Mouse (Mus musculus): ENCODE measurements around the gene Pcdh17.

Pcdh17 gene

DNA sequence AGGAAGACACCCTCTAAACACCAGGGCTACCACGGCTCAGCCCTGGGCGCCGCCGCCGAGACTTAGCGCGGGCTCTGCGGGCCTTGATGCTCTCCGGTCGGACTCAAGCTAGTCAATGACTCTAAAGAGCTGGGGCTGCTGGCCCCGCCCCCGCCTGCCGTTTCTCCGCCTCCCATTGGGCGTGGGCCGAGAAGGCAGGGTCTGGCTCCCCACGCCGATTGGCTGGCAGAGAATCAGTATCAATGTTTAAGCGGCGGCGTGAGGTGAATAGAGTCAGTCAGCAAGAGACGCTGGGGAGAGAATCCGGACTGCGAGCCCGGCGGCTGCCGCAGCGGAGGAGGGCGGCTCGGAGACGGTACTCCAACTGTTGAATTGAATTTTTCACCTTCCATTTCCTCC, at the start of gene Pcdh17:
Gene Pcdh17, plus strand, starts transcription at position 276 of the 399 bp plus-strand sequence.
- peak; percentile 93 for DNase-seq (ENCODE audit: low read depth, low spot score)

DNA sequence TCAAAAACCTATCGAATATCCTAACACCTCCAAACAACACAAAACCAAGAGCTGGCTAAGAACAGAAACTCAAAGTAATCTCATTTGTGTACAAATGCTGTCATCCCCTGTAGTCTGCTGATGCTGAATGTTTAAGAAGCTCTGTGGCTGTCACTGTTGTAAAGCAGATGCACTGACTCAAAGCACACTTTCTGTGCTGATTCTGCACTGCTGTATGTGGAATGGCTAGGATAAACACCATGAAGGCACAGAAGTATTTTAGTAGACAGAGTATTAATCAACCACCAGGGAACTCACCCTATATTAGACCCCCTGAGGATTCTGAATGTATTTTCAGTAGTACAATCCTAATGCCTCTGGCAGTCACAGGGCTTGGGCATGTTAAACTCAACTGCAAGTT, 46.2 kb upstream of the Pcdh17 start:
- no peak for DNase-seq (ENCODE audit: low read depth, low spot score)

DNA sequence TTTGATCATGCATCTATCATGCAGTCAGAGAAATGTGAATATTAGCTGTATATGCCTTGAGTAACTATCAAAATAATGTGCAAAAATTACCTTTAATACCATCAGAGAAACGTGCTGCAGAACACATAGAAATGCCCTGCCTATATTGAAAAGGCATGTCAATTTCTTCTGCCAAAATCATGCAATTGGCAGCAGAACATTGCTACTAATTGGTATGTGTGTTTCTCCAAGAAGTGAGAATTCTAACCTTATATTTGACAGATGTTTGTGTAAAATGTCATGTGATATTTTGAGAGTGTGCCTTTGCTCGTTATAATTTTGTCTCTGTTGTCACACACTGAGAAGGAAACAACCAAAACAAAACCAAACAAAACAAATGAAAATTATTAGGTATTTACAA, 18.6 kb upstream of the Pcdh17 start:
- DNase-seq (ENCODE audit: low read depth, low spot score), result no peak

DNA sequence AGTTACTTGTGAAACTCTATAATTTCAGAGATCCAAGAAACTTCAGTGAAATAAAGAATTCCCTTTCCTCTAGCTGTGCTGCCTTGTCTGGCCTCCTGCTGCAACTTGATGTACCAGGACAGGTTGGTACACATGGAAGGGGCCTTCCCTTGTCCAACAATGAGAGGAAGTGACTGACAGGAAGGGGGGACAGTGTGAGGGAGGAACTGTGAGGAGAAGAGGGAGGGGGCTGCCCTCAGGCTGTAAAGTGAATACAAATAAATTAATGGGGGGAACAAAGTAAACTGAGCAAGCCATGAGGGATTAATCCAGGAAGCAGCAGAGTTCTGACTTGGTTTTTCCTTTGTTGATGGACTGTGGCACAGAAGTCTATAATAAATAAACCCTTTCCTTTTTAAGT, 16.7 kb upstream of the Pcdh17 start:
- no peak for DNase-seq (ENCODE audit: low read depth, low spot score)

DNA sequence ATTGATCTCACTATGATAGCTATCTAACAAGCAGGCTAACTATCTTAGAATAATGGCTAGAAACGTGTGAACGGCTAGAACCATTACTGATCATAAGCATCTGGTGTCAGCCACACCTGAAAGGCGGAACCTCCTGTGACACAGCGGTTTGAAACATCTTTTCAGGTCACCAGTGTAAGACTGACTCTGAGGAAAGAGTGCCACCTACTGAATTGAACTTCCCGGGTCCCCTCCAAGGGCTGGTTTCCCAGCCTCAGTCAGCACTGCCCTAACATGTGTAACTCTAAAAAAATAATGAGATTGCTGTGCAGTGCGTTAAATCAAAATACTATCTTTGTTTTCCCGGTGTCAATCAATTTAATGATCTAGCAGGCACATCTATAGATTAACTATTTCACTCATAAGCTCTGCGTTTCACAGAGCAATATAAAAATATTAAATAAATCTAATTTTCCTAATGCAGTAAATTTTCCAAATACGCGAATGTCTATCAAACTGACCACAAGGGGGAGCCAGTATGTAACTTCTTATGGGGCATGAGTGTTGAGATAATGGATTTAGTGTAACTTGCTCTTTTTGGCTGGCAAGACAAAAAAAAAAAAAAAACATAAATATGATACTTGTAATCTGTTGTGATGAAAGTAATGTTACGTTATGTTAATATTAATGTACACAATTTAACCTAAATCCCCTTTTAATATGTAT, 5.1 kb upstream of the Pcdh17 start:
- peak; percentile 45 for DNase-seq (ENCODE audit: low read depth, low spot score)

DNA sequence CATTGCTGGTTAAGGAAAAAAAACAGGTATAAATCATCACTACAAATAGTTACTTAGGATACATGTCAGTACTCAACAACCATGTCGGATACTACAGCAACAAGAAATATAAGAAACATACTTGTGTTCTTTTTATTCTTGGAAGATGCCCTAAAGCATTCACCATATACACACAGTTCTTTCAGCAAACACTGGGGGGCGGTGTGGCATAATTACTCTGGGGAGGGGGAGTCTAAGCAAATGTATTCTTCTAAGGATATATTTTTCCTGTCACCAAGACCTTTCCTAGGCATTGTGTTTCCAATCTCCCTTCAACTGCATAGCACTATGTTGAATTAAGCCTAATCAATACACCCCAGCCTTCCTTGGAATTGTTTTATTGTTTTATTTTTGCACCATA, 2.5 kb upstream of the Pcdh17 start:
- peak; percentile 16 for DNase-seq (ENCODE audit: low read depth, low spot score)

DNA sequence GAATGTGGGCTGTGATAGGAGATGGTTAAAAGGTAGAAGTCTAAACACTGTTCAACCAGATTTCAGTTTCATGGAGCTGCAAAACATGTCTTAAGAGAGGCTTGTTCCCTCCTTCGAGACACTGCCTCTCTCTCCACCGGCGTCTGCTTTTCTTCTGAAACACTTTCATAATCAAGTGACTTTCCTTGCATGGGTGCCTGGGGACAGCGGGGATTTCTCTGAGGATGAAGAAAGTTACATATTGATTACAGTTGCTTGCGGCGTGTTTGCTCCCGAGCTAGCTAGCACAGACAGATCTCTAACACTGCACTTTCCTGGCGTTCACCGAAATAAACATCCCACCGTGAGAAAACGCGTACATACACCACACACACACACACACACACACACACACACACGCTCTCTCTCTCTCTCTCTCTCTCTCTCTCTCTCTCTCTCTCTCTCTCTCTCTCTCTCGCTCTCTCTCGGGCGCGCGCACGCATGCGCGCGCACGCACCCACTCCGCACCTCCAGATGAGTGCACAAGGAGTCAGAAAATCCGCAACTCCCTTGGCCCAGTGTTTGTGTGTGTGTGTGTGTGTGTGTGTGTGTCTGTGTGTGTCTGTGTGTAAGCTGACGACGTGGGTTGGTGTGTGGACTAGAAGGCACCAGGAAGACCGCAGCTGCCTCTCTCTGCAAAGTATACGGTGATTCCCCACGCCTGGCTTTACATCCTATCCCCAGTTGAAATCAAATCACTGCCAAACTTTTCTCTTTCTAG, 655 bp upstream of the Pcdh17 start:
- peak; percentile 8 for DNase-seq (ENCODE audit: low read depth, low spot score)

DNA sequence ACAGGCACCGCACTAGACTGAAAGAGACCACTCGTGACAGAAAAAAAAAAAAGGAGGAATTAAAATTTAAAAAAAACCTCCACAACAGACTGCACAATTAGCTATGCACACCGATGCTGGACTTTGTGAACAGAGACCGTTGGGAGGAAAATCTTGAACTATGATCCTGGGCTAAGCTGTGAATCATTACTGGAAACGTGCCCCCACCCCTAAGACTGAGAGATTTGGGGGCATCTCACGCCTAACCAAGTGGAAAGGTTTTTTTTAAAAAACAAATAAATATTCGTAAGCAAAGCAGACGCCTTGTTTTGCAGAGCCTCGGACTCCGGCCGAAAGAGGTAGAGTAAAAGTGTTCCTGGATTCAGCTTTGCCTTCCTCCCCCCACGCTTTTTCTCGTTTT, 398 bp downstream of the Pcdh17 start:
- DNase-seq (ENCODE audit: low read depth, low spot score), result no peak

DNA sequence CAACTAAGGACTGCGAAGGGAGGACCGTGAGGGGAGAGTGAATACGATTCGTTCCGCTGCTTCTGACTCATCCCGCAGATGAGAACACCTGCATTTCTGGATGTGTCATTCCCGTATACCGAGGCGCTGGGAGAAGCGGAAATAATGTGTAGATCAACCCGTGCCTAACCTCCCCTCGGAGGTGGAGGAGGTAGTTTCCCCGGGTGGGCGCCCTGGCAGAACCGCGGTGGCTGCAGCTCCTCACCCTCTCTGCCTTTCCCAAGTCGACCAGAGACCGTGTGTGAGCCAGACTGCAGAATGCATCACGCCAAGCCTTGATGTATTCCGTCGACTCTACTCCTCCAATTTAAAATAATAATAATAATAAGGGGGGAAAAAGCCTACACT, 906 bp downstream of the Pcdh17 start:
- DNase-seq (ENCODE audit: low read depth, low spot score), result peak; percentile 9

DNA sequence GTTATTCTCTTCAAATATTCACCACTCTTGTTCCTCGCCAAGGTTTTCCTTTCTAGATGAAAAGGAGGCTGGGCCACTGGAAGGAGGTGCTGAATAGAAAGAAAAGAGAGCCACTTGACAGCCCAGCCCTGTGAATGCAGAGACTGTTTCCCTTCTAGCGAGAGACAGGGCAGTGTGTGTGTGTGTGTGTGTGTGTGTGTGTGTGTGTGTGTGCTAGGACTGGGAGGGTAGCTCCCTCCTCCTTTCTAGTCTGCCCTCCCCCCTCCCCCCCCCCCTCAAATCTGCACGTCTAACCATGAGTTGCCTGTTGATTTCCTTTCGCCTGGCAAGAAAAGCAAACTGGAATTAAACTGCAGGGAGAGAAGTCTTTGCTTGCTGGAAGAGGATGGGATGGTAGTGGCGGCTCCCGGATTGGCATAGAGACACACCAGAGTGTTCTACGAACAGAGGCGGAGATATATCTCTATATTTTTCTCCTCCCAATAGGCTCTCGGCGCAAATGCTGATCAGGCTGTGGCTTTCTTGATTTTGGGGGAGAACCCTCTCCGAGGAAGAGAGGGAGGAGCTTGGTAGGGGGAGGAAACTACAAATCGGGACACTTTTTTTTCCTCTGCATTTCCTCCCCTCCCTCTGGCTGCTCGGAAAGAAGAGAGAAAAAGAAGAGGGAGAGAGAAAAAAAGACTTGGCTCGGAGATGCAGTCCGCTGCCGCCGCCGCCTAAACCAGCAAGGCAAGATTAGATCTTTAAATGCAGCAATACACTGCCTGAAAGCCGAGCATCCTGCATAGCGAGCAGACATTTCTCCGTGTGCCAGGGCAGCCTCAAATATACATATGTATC, 1.5 kb downstream of the Pcdh17 start:
- peak; percentile 11 for DNase-seq (ENCODE audit: low read depth, low spot score)

DNA sequence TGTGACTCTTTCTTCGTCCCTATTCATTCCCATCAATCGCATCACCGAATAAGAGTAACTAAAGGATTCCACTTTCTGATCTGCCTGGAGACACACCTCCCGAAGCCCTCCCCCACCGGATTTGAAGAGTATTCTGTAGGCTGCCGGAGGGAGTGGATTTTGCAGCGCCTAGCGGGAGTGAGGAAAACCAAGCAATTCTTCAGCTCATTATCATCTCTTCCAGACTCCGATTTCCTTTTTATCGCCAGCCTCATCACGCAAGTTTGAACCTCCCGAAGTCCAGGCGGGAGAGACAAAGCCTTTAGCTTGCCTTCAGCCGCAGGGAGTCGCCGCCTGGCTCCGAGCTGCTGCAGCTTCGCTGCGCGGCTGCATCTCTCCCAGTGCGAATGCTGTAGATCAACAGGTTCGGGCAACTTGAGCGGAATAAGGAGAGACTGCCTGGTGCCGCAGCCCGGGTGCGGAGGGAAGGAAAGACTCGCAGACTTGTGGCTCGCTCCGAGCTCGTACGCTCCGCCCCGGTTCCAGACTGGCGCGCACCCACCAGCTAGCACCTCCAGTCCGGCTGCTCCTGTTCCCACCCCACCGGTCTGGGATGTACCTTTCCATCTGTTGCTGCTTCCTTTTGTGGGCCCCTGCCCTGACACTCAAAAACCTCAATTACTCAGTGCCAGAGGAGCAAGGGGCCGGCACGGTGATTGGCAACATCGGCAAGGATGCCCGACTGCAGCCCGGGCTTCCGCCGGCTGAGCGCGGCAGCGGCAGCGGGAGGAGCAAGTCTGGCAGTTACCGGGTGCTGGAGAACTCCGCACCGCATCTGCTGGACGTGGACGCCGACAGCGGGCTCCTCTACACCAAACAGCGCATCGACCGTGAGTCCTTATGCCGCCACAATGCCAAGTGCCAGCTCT, 2.4 kb downstream of the Pcdh17 start:
- peak; percentile 23 for DNase-seq (ENCODE audit: low read depth, low spot score)

DNA sequence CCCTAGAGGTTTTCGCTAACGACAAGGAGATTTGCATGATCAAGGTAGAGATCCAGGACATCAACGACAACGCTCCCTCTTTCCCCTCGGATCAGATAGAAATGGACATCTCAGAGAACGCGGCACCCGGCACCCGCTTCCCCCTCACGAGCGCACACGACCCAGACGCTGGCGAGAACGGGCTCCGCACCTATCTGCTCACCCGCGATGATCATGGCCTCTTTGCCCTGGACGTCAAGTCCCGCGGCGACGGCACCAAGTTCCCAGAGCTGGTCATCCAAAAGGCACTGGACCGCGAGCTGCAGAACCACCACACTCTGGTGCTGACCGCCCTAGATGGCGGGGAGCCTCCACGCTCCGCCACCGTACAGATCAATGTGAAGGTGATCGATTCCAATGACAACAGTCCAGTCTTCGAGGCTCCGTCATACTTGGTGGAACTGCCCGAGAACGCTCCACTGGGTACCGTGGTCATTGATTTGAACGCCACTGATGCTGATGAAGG, 3.1 kb downstream of the Pcdh17 start:
- no peak for DNase-seq (ENCODE audit: low read depth, low spot score)

DNA sequence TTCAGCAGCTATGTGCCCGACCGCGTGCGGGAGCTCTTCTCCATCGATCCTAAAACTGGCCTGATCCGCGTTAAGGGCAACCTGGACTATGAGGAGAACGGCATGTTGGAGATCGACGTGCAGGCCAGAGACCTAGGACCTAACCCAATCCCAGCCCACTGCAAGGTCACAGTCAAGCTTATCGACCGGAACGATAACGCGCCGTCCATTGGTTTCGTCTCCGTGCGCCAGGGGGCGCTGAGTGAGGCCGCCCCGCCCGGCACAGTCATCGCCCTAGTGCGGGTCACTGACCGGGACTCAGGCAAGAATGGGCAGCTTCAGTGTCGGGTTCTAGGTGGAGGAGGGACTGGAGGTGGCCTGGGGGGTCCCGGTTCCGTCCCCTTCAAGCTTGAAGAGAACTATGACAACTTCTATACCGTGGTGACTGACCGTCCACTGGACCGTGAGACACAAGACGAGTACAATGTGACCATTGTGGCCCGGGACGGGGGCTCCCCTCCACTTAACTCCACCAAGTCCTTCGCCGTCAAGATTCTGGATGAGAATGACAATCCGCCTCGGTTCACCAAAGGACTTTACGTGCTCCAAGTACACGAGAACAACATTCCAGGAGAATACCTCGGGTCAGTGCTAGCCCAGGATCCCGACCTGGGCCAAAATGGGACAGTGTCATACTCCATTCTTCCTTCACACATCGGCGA, 3.7 kb downstream of the Pcdh17 start:
- peak; percentile 23 for DNase-seq (ENCODE audit: low read depth, low spot score)

DNA sequence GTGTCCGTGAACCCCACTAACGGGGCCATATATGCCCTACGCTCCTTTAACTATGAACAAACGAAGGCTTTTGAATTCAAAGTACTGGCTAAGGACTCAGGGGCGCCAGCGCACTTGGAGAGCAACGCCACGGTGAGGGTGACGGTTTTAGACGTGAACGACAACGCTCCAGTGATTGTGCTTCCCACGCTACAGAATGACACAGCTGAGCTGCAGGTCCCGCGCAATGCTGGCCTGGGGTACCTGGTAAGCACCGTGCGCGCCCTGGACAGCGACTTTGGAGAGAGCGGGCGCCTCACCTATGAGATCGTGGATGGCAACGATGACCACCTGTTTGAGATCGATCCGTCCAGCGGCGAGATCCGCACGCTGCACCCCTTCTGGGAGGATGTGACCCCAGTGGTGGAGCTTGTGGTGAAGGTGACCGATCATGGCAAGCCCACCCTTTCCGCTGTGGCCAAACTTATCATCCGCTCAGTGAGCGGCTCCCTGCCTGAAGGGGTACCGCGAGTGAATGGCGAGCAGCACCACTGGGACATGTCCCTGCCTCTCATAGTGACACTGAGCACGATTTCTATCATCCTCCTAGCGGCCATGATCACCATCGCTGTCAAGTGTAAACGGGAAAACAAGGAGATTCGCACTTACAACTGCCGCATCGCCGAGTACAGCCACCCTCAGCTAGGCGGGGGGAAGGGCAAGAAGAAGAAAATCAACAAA, 4.5 kb downstream of the Pcdh17 start:
- peak; percentile 6 for DNase-seq (ENCODE audit: low read depth, low spot score)

DNA sequence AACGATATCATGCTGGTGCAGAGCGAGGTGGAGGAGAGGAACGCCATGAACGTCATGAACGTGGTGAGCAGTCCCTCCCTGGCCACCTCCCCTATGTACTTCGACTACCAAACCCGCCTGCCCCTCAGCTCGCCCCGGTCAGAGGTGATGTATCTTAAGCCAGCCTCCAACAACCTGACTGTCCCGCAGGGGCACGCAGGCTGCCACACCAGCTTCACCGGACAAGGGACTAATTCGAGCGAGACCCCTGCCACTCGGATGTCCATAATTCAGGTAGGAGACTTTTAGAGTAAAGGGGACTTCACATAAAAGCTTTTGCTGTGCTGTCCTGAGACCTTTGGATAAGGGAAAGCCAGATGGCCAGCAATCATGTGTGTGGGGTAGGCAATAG, 5.0 kb downstream of the Pcdh17 start:
- DNase-seq (ENCODE audit: low read depth, low spot score), result no peak

DNA sequence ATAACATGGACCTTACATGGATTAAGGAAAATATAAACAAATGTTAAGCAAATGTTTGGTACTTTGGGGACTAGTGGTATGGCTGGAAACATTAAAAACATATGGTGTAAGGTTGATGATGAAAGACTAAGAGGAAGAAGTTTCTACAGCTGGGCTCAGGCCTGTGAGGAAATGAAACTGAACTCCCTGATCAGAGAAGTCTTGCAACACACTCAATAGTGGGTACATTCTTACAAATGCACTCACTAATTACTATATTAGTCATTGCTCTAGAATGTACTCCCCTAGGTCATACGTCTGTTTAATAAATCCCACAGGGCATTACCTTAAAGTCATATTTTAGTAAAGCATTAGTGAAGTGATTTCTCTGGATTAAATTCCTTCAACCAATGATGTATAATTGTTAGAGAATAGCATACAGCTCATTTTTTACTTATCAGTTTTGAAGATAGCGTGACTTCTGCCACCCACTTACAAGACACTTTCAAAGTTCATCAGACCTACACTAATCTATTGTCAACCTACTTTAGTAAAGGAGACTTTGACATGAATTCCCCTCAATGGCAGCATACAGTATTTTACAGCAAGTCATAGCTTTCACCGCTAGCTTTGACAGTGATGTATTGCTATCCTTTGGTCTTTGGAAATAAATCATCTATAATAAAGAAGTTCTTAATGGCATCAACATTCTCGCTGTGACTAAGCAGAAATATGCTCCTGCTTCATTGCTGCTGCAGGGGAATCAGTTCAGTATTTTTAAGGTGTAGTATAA, 10.9 kb downstream of the Pcdh17 start:
- no peak for DNase-seq (ENCODE audit: low read depth, low spot score)

DNA sequence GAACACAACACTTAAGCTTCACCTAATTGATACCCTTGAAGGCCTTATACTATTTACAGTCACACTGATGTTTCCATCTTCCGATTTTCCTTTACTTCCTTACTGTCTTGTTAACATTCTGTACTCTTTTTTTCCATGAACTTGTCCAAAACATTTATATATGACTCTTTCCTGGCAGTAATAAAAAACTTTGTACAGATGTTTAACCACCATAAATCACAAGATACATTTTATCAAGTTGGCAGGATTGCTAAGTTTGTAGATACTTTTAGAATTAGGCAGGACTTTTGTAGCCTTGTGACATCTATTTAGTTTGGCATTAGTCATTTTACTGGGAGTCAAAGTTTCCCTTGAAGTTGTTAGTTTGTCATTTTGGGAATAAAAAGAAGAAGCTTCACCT, 32.1 kb downstream of the Pcdh17 start:
- DNase-seq (ENCODE audit: low read depth, low spot score), result no peak

DNA sequence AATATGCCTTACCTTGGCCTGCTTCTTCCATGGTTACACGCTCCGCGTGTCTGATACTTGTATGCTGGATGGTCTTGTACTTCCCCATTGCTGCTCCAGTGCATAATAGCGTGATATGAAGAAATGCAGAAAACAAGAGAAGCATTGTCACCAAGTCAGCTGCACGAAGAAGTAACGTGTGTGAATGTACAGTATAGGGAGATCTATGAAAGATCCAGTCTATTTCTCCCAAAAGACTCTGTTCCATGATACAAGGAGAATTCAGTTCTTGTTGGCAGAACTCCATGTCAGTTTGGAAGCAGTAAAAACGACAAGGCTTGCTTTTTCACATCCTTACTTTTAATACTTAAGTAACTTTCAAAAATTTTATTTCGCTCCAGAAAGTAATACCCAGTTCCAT, 33.0 kb downstream of the Pcdh17 start:
- DNase-seq (ENCODE audit: low read depth, low spot score), result no peak

DNA sequence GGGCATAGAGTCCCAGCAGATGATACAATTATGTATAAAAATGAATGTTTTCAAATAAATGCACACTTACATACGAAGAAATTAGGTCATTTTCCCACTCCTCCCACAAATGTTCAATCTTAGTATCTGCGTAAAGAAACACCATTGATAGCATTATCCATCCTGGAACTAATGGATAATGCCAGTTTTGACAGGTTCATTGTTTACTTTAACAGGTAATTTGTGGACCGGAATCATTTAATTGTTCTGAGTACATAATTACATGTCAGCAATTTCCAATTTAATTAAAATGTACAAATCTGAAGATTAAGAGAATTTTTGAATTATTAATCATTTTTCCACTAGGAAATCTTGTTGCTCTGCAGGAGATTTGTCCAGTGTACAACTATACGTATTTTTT, 33.5 kb downstream of the Pcdh17 start:
- no peak for DNase-seq (ENCODE audit: low read depth, low spot score)

Measured in retina, postnatal 7 days (tissue).